ENCODE assay signal across 16 mouse cellular contexts in genomic region chr9:111556699-111557098, GRCm38 (mm10).
"Had no signal": no experiment of that assay in that cellular context is flagged by ENCODE, and none has a peak within 500 bp of the region (broad histone marks: within the 10 kb centered on the region; RNA-seq: fewer than 3 reads in every experiment).

No protein-coding gene starts in this region.

- H3K4me3 ChIP-seq: lung, embryonic 15.5 days; megakaryocyte, embryonic 14.5 days; midbrain, embryonic 12.5 days; neural tube, embryonic 12.5 days; stomach, embryonic 15.5 days had no signal

- H3K4me1 ChIP-seq: lung, embryonic 15.5 days; megakaryocyte, embryonic 14.5 days; midbrain, embryonic 12.5 days; neural tube, embryonic 12.5 days; stomach, embryonic 15.5 days had no signal

- DNase-seq: liver, postnatal 0 days; lung, adult 2 months; lung, postnatal 14 days; lung, postnatal 36 days; right cerebral cortex, postnatal 14 days; thymus, adult 2 months; thymus, postnatal 25 days; thymus, postnatal 4 days had no signal

- H3K9ac ChIP-seq: liver, postnatal 0 days; lung, embryonic 15.5 days; midbrain, embryonic 12.5 days; neural tube, embryonic 12.5 days; stomach, embryonic 15.5 days had no signal

- ATAC-seq: liver, postnatal 0 days; lung, postnatal 0 days had no signal

- H3K4me2 ChIP-seq: lung, embryonic 15.5 days; midbrain, embryonic 12.5 days; neural tube, embryonic 12.5 days; stomach, embryonic 15.5 days had no signal

- H3K36me3 ChIP-seq: lung, embryonic 15.5 days; midbrain, embryonic 12.5 days; neural tube, embryonic 12.5 days; stomach, embryonic 15.5 days had no signal

- H3K27ac ChIP-seq: lung, embryonic 15.5 days; macrophage; midbrain, embryonic 12.5 days; neural tube, embryonic 12.5 days; stomach, embryonic 15.5 days; stomach, postnatal 0 days had no signal

- H3K27me3 ChIP-seq: lung, embryonic 15.5 days; megakaryocyte, embryonic 14.5 days; midbrain, embryonic 12.5 days; neural tube, embryonic 12.5 days; stomach, embryonic 15.5 days had no signal

- H3K9me3 ChIP-seq: lung, embryonic 15.5 days; midbrain, embryonic 12.5 days; neural tube, embryonic 12.5 days; stomach, embryonic 15.5 days had no signal
